Comparison of ENCODE assay signal across 1 mouse cellular context in genomic region chr6:38349806-38350205, GRCm38 (mm10).
TF ChIP-seq lines count a peak whose summit lies in the region.

No protein-coding gene starts in this region.

TF ChIP-seq in CH12.LX, 34 proteins besides CTCF, POLR2A, EP300 and RAD21 (continued from another document):
- TF ChIP-seq E2F4 (IDR thresholded peaks at IDR 0.05; ENCODE audit: insufficient replicate concordance, low read depth, low read length) (no peak), SIN3A (IDR thresholded peaks at IDR 0.05; ENCODE audit: low read length) (no peak), CHD2 (IDR thresholded peaks at IDR 0.05; ENCODE audit: low read length) (no peak), PAX5 (IDR thresholded peaks at IDR 0.05; ENCODE audit: low read length) (no peak), NRF1 (IDR thresholded peaks at IDR 0.05; ENCODE audit: low read depth, low read length) (no peak), NELFE (IDR thresholded peaks at IDR 0.05; ENCODE audit: low read depth, low read length) (no peak), UBTF (IDR thresholded peaks at IDR 0.05; ENCODE audit: low read depth, low read length) (no peak), ZC3H11A (IDR thresholded peaks at IDR 0.05; ENCODE audit: low read depth, low read length) (no peak), MEF2A (IDR thresholded peaks at IDR 0.05; ENCODE audit: borderline replicate concordance, low read depth, low read length) (no peak), ZNF384 (IDR thresholded peaks at IDR 0.05; ENCODE audit: low read depth, low read length) (no peak)
